Mouse (Mus musculus) liver, embryonic 16.5 days (tissue): Measurements from ENCODE around the gene Dnajb1. TPM values are rescaled to one million over a fixed set of nuclear protein-coding genes. Genes with fewer than 3 reads are reported as not detected.

Experiments
- ATAC-seq: fragments of 200-750 bp; cut with Nextera tagmentation; 2 replicates; pipeline ENCODE4 v1.8.0; 2017; ENCODE audit warnings: low read depth, mild to moderate bottlenecking, moderate number of reproducible peaks, moderate library complexity
- H3K27ac ChIP-seq: fragments of 300-500 bp; sonication (generic); 2 replicates; pipeline ENCODE4 v1.5.1; 2014; ENCODE audit warnings: mild to moderate bottlenecking, low read length
- H3K27me3 ChIP-seq: fragments of 300-500 bp; sonication (generic); 2 replicates; pipeline ENCODE4 v1.6.1; 2014; ENCODE audit warnings: low read depth, low read length, mixed read lengths; ENCODE audit not compliant: control insufficient read depth, insufficient read depth
- H3K36me3 ChIP-seq: fragments of 300-500 bp; sonication (generic); 2 replicates; pipeline ENCODE4 v1.6.1; 2014; ENCODE audit warnings: mild to moderate bottlenecking; ENCODE audit not compliant: control insufficient read depth, insufficient read depth
- H3K4me1 ChIP-seq: fragments of 300-500 bp; sonication (generic); 2 replicates; pipeline ENCODE4 v1.6.1; 2014; ENCODE audit warnings: low read depth, low read length, mixed read lengths; ENCODE audit not compliant: control insufficient read depth
- H3K4me2 ChIP-seq: fragments of 300-500 bp; sonication (generic); 2 replicates; pipeline ENCODE4 v1.6.1; 2014; ENCODE audit warnings: low read depth, low read length, mixed read lengths
- H3K4me3 ChIP-seq: fragments of 300-500 bp; sonication (generic); 2 replicates; pipeline ENCODE4 v1.5.1; 2014; ENCODE audit warnings: low read depth, mild to moderate bottlenecking, low read length
- H3K9ac ChIP-seq: fragments of 300-500 bp; sonication (generic); 2 replicates; pipeline ENCODE4 v1.6.1; 2014; ENCODE audit warnings: low read depth, low read length
- H3K9me3 ChIP-seq: fragments of 300-500 bp; sonication (generic); replicated peaks from 2 replicates; pipeline ENCODE4 v1.6.1; 2016; ENCODE audit warnings: low read length; ENCODE audit not compliant: control insufficient read depth
- WGBS: fragments of 180-500 bp; shearing (Covaris S2); extraction: QIAGEN DNeasy Blood & Tissue Kit; methylation state at CpG from one replicate; pipeline ENCODE4 v1.1.7; 2014; ENCODE audit not compliant: insufficient replicate concordance; 5-methylcytosine and 5-hydroxymethylcytosine counted together
- polyA plus RNA-seq: library from polyadenylated mRNA; unstranded; fragments of >200 nt; fragmentation: Nextera tagmentation; extraction: Ambion mirVana; gene quantifications from 2 replicates; pipeline ENCODE4 v1.2.1, GENCODE M21; 2015

Dnajb1 gene
- polyA plus RNA-seq, 1 experiment from 2014 or later: 50.1 TPM

GRCm38 (mm10) chr8:83616625-83617024, 8.6 kb downstream of the Dnajb1 start:
- H3K27ac ChIP-seq: no peak overlapping the region
- no peak overlapping the region for H3K4me2 ChIP-seq
- no peak overlapping the region for H3K4me3 ChIP-seq
- no peaks in the 10 kb centered on the region for H3K9me3 ChIP-seq
- H3K36me3 ChIP-seq: peaks cover 15% of the 10 kb centered on the region
- no peaks in the 10 kb centered on the region for H3K27me3 ChIP-seq
- H3K9ac ChIP-seq: no peak overlapping the region
- peaks cover 6% of the 10 kb centered on the region for H3K4me1 ChIP-seq
- no peak for ATAC-seq

DNA sequence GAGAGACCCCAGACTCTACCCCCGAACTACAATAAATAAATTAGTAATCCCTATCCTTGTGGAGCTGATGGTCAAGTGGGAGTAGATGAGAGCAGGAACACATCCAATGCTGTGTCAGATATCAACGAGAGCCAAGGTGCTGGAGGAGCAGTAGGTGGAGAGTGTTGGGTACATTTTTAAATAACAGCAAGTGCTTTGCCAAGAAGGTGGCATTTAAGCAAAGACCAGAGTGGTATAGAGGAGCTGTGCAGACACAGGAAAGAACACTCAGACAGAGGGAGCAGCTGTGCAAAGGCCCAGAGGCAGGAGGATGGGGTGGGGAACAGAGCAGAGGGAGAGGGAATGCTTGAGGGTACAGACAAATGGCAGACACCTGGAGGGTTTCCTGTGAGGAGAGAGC, 9.1 kb downstream of the Dnajb1 start:
- peaks cover 10% of the 10 kb centered on the region for H3K36me3 ChIP-seq
- no peak overlapping the region for H3K27ac ChIP-seq
- no peaks in the 10 kb centered on the region for H3K27me3 ChIP-seq
- no peak overlapping the region for H3K4me2 ChIP-seq
- WGBS: 64% methylated on average over 2 of the region's 2 CpGs
- no peak overlapping the region for H3K4me3 ChIP-seq
- ATAC-seq: no peak
- no peaks in the 10 kb centered on the region for H3K9me3 ChIP-seq
- peaks cover 10% of the 10 kb centered on the region for H3K4me1 ChIP-seq
- no peak overlapping the region for H3K9ac ChIP-seq

DNA sequence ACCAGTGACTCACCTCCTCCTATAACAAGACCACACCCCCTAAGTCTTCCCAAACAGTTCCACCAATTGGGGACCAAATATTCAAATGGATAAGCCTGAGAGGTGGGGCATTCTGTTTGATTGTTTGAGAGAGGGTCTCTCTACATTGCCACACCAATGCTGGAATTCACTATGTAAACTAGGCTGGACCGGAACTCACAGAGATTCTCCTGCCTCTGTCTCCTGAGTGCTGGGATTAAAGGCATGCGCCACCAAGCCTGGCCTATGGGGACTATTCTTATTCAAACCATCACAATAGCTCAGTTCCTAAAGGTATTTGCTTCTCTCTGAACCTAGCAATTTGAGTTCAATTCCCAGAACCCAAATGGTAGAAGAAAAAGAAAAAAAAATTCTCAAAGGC, 10.6 kb downstream of the Dnajb1 start:
- 91% methylated on average over 2 of the region's 2 CpGs for WGBS
- Histone ChIP-seq H3K27me3 (no peaks in the 10 kb centered on the region), H3K27ac (no peak overlapping the region), H3K4me3 (no peak overlapping the region), H3K36me3 (peaks cover 1% of the 10 kb centered on the region; the same call in 1 of the 2 replicates), H3K9me3 (no peaks in the 10 kb centered on the region), H3K4me1 (peaks cover 21% of the 10 kb centered on the region), H3K4me2 (no peak overlapping the region), H3K9ac (no peak overlapping the region)
- ATAC-seq: no peak

GRCm38 (mm10) chr8:83619568-83620285, 11.7 kb downstream of the Dnajb1 start:
- no peaks in the 10 kb centered on the region for H3K27me3 ChIP-seq
- no peak for ATAC-seq
- H3K27ac ChIP-seq: no peak overlapping the region
- no peaks in the 10 kb centered on the region for H3K9me3 ChIP-seq
- H3K4me2 ChIP-seq: no peak overlapping the region
- H3K4me3 ChIP-seq: no peak overlapping the region
- H3K9ac ChIP-seq: no peak overlapping the region
- peaks cover 31% of the 10 kb centered on the region for H3K4me1 ChIP-seq
- WGBS: 78% methylated on average over 9 of the region's 9 CpGs
- H3K36me3 ChIP-seq: no peaks in the 10 kb centered on the region

DNA sequence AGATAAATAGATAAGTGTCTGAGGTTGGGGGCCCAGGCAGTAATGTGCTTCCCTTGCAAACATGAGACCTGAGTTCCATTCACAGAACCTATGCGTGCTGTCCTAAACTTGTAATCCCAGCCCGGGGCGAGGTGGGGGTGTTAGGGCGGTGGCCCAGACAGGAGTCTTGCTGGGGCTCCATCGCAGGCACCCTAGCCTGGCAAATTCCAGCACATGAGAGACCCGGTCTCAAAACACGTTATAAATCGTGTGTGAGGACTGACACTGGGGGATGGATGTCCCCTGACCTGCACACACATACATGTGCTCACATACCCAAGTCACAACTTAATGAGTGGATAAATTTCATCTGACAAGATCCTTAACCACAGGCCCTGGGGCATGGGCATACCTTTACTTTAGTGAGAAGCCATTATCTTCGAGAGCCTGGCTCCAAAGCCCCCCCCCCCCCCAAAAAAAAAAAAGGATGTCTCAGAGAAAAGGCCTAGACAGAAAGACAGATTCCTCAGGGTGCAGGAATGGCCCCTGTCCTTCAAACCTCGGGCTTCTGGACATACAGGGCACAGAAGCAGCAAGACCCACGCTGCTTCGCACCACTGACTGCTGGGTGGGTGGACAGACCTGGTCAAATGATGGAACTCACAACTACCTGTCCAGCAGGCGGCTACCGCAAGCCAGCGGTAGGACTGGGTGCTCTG, 13.8 kb downstream of the Dnajb1 start:
- no peaks in the 10 kb centered on the region for H3K9me3 ChIP-seq
- no peaks in the 10 kb centered on the region for H3K27me3 ChIP-seq
- no peaks in the 10 kb centered on the region for H3K36me3 ChIP-seq
- peak overlapping the region; percentile 63 for H3K9ac ChIP-seq
- 50% methylated on average over 15 of the region's 15 CpGs for WGBS
- 0 out of 2 replicates have a peak overlapping the region, but pooled peaks have one; percentile 15 for H3K27ac ChIP-seq
- no peak for ATAC-seq
- peaks cover 49% of the 10 kb centered on the region for H3K4me1 ChIP-seq
- H3K4me3 ChIP-seq: peak overlapping the region; percentile 51
- peak overlapping the region; percentile 84 for H3K4me2 ChIP-seq

DNA sequence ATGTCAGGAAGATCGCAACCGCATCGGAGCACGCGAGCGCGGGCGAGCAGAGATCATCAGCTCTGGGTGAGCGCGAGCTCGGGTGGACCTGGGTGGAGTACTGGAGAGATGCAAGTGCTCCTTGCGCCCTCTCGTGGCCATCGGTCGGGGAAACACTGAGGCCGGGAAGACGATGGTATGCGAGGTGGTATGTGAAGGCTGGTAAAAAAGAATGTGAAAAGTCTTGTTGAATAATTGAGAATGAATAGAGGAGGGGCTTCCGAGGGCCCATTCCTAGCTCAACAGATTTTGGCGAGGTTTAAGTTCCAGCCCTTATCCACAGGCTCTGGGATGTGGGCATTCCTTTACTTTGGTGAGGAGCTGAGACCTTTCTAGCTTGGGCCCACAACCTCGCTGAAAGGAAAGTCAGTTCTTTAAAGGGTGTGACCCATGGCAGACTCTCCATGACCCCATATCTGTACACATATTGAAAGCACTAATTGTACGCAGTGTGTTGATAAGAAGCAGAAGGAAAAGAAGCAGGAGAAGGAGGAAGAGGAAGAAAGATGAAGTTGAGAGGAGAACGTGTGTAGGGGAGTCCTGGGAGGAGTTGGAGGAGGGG, 14.5 kb downstream of the Dnajb1 start:
- Histone ChIP-seq H3K9me3 (no peaks in the 10 kb centered on the region), H3K4me3 (peak overlapping the region; percentile 51), H3K27me3 (no peaks in the 10 kb centered on the region), H3K27ac (peak overlapping the region; percentile 77), H3K4me2 (peak overlapping the region; percentile 84), H3K9ac (peak overlapping the region; percentile 63), H3K4me1 (peaks cover 49% of the 10 kb centered on the region), H3K36me3 (no peaks in the 10 kb centered on the region)
- 2% methylated on average over 23 of the region's 23 CpGs for WGBS
- peak; percentile 83 for ATAC-seq

- Histone ChIP-seq H3K36me3 (no peaks in the 10 kb centered on the region), H3K4me2 (no peak overlapping the region), H3K27ac (peak overlapping the region; percentile 77), H3K9ac (no peak overlapping the region), H3K4me1 (peaks cover 49% of the 10 kb centered on the region), H3K27me3 (no peaks in the 10 kb centered on the region), H3K9me3 (no peaks in the 10 kb centered on the region), H3K4me3 (no peak overlapping the region)
- peak; percentile 33 for ATAC-seq
- WGBS: 47% methylated on average over 7 of the region's 7 CpGs
Measured at GRCm38 (mm10) chr8:83623549-83623948, 15.6 kb downstream of the Dnajb1 start.

DNA sequence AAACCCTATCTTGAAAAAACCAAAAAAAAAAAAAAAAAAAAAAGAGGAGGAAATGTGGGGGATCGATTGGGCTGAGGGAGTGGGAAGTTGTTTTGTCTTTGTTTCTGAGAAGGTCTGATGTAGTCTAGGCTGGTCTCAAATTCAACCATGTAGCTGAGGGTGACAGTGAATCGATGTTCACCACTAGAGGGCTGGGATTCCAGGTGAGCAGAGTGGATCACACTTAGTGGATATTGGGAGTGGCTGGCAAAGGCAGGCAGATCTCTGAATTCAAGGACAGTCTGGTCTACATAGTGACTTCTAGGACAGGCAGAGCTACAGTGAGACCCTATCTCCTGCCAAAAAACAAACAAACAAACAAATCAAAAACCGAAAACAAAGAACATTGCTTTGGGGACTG, 16.7 kb downstream of the Dnajb1 start:
- Histone ChIP-seq H3K27ac (peak overlapping the region; percentile 33), H3K9ac (no peak overlapping the region), H3K4me2 (no peak overlapping the region), H3K9me3 (no peaks in the 10 kb centered on the region), H3K36me3 (no peaks in the 10 kb centered on the region), H3K27me3 (no peaks in the 10 kb centered on the region), H3K4me3 (no peak overlapping the region), H3K4me1 (peaks cover 49% of the 10 kb centered on the region)
- ATAC-seq: no peak
- WGBS: 42% methylated on average over 3 of the region's 3 CpGs
